Mouse (Mus musculus): Measurements from ENCODE around the gene Slc39a13. TPM values are rescaled to one million over a fixed set of nuclear protein-coding genes. Genes with fewer than 3 reads are reported as not detected.

Slc39a13 gene
- polyA plus RNA-seq (2014; fragmentation: Nextera tagmentation; extraction: Ambion mirVana): 16.6 and 18.9 TPM in 2 replicates

DNA sequence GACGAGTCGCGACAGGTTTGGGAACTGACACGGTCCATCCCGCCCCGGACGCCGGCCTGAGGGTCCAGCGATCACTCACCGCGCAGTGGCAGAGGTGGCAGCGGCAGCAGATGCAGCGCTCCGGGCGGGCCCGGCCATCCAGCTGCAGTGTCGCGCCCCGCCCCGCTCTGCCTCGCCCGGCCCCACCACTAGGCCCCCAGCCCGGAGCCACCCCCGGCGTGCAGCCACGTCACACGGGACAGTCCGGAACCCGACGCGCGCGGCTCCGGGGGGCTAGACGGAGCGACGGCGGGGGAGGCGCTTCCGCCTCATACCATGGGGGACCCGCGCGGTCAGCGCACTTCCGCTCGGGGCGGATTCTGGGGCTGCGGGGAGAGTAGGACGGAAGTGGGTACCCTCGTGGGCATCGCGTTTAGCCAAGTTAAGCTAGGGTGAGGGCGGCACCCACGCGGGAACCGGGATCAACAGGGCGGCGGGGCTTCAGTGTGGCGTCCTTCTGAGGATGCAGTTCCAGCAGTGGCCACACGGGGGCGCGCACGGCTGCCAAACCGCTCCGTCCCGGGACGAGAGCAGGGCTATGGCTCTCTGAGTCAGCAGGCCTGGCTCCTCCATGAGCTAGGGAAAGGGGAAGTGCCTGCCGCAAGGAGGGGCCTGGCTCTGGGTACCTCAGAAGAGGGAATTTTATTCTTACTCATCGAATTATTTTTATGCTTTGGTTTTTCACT, at the start of gene Slc39a13:
Slc39a13 (minus strand) TSS at position 342 of the 725 bp plus-strand sequence.
- Histone ChIP-seq H3K4me3 (ENCODE audit: low read depth, low read length) (peak within 1 kb of the TSS; percentile 66), H3K9ac (ENCODE audit: low read length) (peak within 1 kb of the TSS; percentile 78), H3K27ac (ENCODE audit: low read depth, low read length) (peak within 1 kb of the TSS; percentile 60), H3K4me1 (ENCODE audit: control insufficient read depth, insufficient read depth, low read length) (peaks cover 18% of the 10 kb centered on the region), H3K4me2 (peak within 1 kb of the TSS; percentile 65), H3K36me3 (ENCODE audit: control insufficient read depth, insufficient read depth, low read length) (no peaks in the 10 kb centered on the region), H3K27me3 (ENCODE audit: control insufficient read depth, insufficient read depth, low read length) (no peaks in the 10 kb centered on the region), H3K9me3 (ENCODE audit: control insufficient read depth, low read length) (no peaks in the 10 kb centered on the region)
- under 1% methylated on average over 63 of the region's 69 CpGs for WGBS
- ATAC-seq (ENCODE audit: low FRiP score) (peak; percentile 95), DNase-seq (ENCODE audit: low spot score, missing footprints) (peak; percentile 100)

GRCm38 (mm10) chr2:91119551-91119950, 49.3 kb upstream of the Slc39a13 start:
- Histone ChIP-seq H3K9ac (ENCODE audit: low read length) (no peak overlapping the region), H3K9me3 (ENCODE audit: control insufficient read depth, low read length) (no peaks in the 10 kb centered on the region), H3K4me3 (ENCODE audit: low read depth, low read length) (no peak overlapping the region), H3K27me3 (ENCODE audit: control insufficient read depth, insufficient read depth, low read length) (no peaks in the 10 kb centered on the region), H3K4me1 (ENCODE audit: control insufficient read depth, insufficient read depth, low read length) (no peaks in the 10 kb centered on the region), H3K36me3 (ENCODE audit: control insufficient read depth, insufficient read depth, low read length) (no peaks in the 10 kb centered on the region), H3K4me2 (no peak overlapping the region), H3K27ac (ENCODE audit: low read depth, low read length) (no peak overlapping the region)
- DNase-seq (ENCODE audit: low spot score, missing footprints) (no peak), ATAC-seq (ENCODE audit: low FRiP score) (no peak)
- 88% methylated on average over 6 of the region's 6 CpGs for WGBS

DNA sequence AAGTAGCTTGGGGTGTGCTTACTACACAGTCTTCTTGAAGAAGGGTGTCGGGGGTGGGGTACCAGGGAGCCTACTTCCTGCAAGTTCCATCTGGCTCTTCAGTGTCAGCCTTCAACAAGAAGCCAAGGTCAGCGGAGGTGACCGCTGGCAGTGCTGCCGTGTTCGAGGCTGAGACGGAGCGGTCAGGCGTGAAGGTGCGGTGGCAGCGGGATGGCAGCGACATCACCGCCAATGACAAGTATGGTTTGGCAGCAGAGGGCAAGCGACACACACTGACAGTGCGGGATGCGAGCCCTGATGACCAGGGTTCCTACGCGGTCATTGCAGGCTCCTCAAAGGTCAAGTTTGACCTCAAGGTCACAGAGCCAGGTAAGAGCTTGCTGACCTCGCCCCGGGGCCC, 48.8 kb upstream of the Slc39a13 start:
- Histone ChIP-seq H3K36me3 (ENCODE audit: control insufficient read depth, insufficient read depth, low read length) (no peaks in the 10 kb centered on the region), H3K27me3 (ENCODE audit: control insufficient read depth, insufficient read depth, low read length) (no peaks in the 10 kb centered on the region), H3K9me3 (ENCODE audit: control insufficient read depth, low read length) (no peaks in the 10 kb centered on the region), H3K9ac (ENCODE audit: low read length) (no peak overlapping the region), H3K4me1 (ENCODE audit: control insufficient read depth, insufficient read depth, low read length) (no peaks in the 10 kb centered on the region), H3K4me3 (ENCODE audit: low read depth, low read length) (no peak overlapping the region), H3K27ac (ENCODE audit: low read depth, low read length) (no peak overlapping the region), H3K4me2 (no peak overlapping the region)
- ATAC-seq (ENCODE audit: low FRiP score) (no peak), DNase-seq (ENCODE audit: low spot score, missing footprints) (no peak)
- WGBS: 92% methylated on average over 19 of the region's 19 CpGs

DNA sequence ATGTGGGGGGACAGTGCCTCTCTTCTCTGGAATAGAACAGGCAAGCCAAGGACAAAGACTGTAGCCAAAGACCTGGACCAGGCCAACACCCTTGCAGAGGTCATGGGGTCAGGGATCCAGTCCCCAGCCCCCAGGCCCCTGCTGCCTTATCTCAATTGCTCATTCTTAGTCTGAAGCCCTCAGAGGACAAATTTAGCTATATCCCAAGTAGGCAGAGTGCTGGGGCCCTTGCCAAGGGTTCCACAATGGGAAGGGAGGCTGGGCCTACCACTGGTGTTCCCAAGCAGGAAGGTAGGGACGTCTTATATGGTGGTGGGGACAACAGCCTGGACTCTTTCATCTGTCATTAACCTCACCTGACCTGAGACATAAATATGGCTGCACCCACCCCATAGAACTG, 48.4 kb upstream of the Slc39a13 start:
- H3K36me3 ChIP-seq (ENCODE audit: control insufficient read depth, insufficient read depth, low read length): no peaks in the 10 kb centered on the region

DNA sequence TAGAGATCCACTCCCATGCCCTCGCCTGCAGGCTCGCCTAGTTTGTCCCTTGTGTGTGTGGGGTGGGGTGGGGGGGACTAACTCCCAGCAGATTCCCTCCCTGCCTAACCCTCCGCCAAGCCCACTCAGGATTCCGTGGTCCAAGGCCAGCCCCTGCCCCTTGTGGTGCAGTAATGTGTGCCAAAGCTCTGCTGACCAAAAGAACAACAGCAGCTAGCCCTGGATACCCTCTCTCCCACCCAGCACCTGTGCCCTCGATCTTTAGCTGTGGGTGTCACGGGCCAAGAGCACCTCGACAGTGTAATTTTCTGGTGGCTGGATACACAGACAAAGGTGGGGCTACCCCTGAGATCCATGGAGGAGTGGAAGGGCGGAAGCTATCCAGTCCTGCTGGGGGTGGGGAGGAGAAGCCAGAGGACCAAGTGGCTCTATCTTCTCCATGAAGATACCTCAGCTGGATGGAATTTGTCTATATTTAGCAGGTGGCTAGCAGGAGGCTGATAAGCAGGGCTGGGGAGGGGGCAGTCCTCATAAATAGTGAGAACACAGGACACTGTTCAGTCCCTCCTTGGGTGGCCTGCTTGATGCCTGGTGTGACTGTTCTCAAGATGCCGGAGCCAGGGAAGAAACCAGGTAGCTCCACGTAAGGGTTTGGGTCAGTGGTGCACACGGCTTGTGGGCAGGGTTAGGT, 47.5 kb upstream of the Slc39a13 start, which contains the start of gene Mybpc3:
Mybpc3 (plus strand) TSS at position 560 of the 691 bp plus-strand sequence.
- Histone ChIP-seq H3K4me1 (ENCODE audit: control insufficient read depth, insufficient read depth, low read length) (no peaks in the 10 kb centered on the region), H3K27ac (ENCODE audit: low read depth, low read length) (no peak within 1 kb of the TSS), H3K36me3 (ENCODE audit: control insufficient read depth, insufficient read depth, low read length) (no peaks in the 10 kb centered on the region), H3K27me3 (ENCODE audit: control insufficient read depth, insufficient read depth, low read length) (no peaks in the 10 kb centered on the region), H3K4me3 (ENCODE audit: low read depth, low read length) (no peak within 1 kb of the TSS), H3K9me3 (ENCODE audit: control insufficient read depth, low read length) (no peaks in the 10 kb centered on the region), H3K4me2 (no peak within 1 kb of the TSS), H3K9ac (ENCODE audit: low read length) (no peak within 1 kb of the TSS)
- WGBS: 87% methylated on average over 11 of the region's 11 CpGs
- ATAC-seq (ENCODE audit: low FRiP score) (no peak), DNase-seq (ENCODE audit: low spot score, missing footprints) (no peak)

More for the DNA sequence above, 48.4 kb upstream of the Slc39a13 start:
- H3K9ac ChIP-seq (ENCODE audit: low read length): no peak overlapping the region
- DNase-seq (ENCODE audit: low spot score, missing footprints): no peak
- no peak for ATAC-seq (ENCODE audit: low FRiP score)
- H3K27ac ChIP-seq (ENCODE audit: low read depth, low read length): no peak overlapping the region
- H3K4me3 ChIP-seq (ENCODE audit: low read depth, low read length): no peak overlapping the region
- WGBS: 73% methylated on average over 1 of the region's 1 CpGs
- no peaks in the 10 kb centered on the region for H3K27me3 ChIP-seq (ENCODE audit: control insufficient read depth, insufficient read depth, low read length)
- H3K4me2 ChIP-seq: no peak overlapping the region
- H3K4me1 ChIP-seq (ENCODE audit: control insufficient read depth, insufficient read depth, low read length): no peaks in the 10 kb centered on the region
- no peaks in the 10 kb centered on the region for H3K9me3 ChIP-seq (ENCODE audit: control insufficient read depth, low read length)

GRCm38 (mm10) chr2:91116842-91117241, 46.6 kb upstream of the Slc39a13 start:
- WGBS: 81% methylated on average over 5 of the region's 5 CpGs
- H3K4me3 ChIP-seq (ENCODE audit: low read depth, low read length): no peak overlapping the region
- ATAC-seq (ENCODE audit: low FRiP score): no peak
- H3K27me3 ChIP-seq (ENCODE audit: control insufficient read depth, insufficient read depth, low read length): no peaks in the 10 kb centered on the region
- no peak for DNase-seq (ENCODE audit: low spot score, missing footprints)
- no peaks in the 10 kb centered on the region for H3K4me1 ChIP-seq (ENCODE audit: control insufficient read depth, insufficient read depth, low read length)
- no peaks in the 10 kb centered on the region for H3K9me3 ChIP-seq (ENCODE audit: control insufficient read depth, low read length)
- H3K4me2 ChIP-seq: no peak overlapping the region
- H3K27ac ChIP-seq (ENCODE audit: low read depth, low read length): no peak overlapping the region
- no peak overlapping the region for H3K9ac ChIP-seq (ENCODE audit: low read length)
- H3K36me3 ChIP-seq (ENCODE audit: control insufficient read depth, insufficient read depth, low read length): no peaks in the 10 kb centered on the region

- Histone ChIP-seq H3K27me3 (ENCODE audit: control insufficient read depth, insufficient read depth, low read length) (no peaks in the 10 kb centered on the region), H3K9ac (ENCODE audit: low read length) (peak overlapping the region; percentile 47), H3K36me3 (ENCODE audit: control insufficient read depth, insufficient read depth, low read length) (no peaks in the 10 kb centered on the region), H3K9me3 (ENCODE audit: control insufficient read depth, low read length) (no peaks in the 10 kb centered on the region), H3K4me2 (peak overlapping the region; percentile 70), H3K27ac (ENCODE audit: low read depth, low read length) (no peak overlapping the region), H3K4me3 (ENCODE audit: low read depth, low read length) (peak overlapping the region; percentile 31), H3K4me1 (ENCODE audit: control insufficient read depth, insufficient read depth, low read length) (no peaks in the 10 kb centered on the region)
- DNase-seq (ENCODE audit: low spot score, missing footprints): peak; percentile 91
- WGBS: 37% methylated on average over 12 of the region's 12 CpGs
- ATAC-seq (ENCODE audit: low FRiP score): no peak
Observed at GRCm38 (mm10) chr2:91115578-91115970, 45.4 kb upstream of the Slc39a13 start.

DNA sequence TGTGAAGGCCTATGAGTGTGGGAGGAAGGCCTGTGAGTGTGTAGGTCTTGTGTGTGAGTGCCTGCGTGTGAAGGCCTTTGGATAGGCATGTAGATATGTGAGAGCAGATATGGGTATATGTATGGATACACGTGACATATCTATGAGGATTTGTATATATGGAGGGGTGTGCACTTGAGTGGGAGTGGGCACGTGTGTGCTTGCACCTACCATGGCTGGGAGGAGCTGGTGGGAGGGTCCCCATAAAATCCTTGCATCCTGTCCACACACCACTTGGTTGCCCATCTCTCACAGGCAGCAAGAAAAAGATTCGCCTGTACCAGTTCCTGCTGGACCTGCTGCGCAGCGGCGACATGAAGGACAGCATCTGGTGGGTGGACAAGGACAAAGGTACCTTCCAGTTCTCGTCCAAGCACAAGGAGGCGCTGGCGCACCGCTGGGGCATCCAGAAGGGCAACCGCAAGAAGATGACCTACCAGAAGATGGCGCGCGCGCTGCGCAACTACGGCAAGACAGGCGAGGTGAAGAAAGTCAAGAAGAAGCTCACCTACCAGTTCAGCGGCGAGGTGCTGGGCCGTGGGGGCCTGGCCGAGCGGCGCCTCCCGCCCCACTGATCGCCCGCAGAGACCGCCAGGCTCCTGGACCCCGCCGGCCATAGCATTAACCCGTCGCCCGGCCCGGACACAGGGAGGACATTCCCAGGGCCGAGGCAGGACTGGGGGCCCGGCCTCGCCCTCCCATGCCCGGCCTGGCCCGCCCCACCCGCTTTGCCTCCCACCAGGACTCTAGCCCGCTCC, 44.8 kb upstream of the Slc39a13 start:
- no peaks in the 10 kb centered on the region for H3K36me3 ChIP-seq (ENCODE audit: control insufficient read depth, insufficient read depth, low read length)
- no peak overlapping the region for H3K27ac ChIP-seq (ENCODE audit: low read depth, low read length)
- WGBS: 5% methylated on average over 42 of the region's 42 CpGs
- peak overlapping the region; percentile 70 for H3K4me2 ChIP-seq
- ATAC-seq (ENCODE audit: low FRiP score) (peak; percentile 88), DNase-seq (ENCODE audit: low spot score, missing footprints) (peak; percentile 99)
- no peaks in the 10 kb centered on the region for H3K4me1 ChIP-seq (ENCODE audit: control insufficient read depth, insufficient read depth, low read length)
- H3K27me3 ChIP-seq (ENCODE audit: control insufficient read depth, insufficient read depth, low read length): no peaks in the 10 kb centered on the region
- H3K9ac ChIP-seq (ENCODE audit: low read length): peak overlapping the region; percentile 47
- H3K9me3 ChIP-seq (ENCODE audit: control insufficient read depth, low read length): no peaks in the 10 kb centered on the region
- H3K4me3 ChIP-seq (ENCODE audit: low read depth, low read length): peak overlapping the region; percentile 31
